Mouse (Mus musculus) cerebellum, adult 8-10 months (tissue): ENCODE measurements around the gene Syde2.

ENCODE experiments used
- DNase-seq: peaks from one replicate; pipeline ENCODE4 v3.0.0; 2022

Gene Syde2

GRCm38 (mm10) chr3:146013490-146013889 lies 25.8 kb downstream of the Syde2 start:
- no peak for DNase-seq

DNA sequence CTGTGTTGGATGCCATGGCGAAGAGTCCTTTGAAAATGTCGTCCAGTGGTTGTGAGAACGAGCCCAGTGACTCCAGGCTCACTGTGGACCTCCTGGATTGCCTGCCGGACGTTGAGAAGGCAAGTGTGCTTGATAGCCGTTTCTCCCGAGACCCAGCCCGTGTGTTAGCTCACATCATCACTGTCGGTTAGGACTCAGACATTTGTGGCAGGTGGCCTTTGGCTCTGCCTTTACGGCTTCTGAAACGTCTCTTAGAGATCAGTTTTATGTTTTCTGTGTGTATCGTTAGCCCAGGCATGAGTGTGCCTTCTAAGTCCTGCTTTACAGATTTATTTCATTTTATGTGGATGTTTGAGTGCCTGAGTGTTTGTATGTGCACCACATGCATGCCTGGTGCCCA lies 26.7 kb downstream of the Syde2 start:
- no peak for DNase-seq

GRCm38 (mm10) chr3:146016979-146017378 lies 29.3 kb downstream of the Syde2 start:
- DNase-seq: no peak

DNA sequence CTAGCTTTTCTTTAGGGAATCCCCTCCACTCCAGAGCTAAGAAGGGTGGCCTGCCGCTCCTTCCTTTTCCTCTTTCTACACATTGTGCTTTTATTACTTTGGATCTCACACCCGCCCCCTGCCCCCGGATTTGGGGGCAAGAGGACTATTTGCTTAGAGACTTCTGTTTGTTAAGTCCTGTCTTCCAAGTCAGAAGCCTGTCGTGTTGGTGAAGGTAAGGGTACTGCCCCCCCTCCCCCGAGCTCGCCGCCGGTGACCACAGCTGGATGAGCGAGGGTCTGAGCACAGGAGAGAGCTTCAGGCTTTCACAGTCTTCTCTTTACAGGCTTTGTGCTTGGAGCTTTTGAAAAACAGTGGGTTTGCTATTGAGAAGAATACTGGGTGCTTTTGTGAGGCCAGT lies 29.9 kb downstream of the Syde2 start:
- no peak for DNase-seq

DNA sequence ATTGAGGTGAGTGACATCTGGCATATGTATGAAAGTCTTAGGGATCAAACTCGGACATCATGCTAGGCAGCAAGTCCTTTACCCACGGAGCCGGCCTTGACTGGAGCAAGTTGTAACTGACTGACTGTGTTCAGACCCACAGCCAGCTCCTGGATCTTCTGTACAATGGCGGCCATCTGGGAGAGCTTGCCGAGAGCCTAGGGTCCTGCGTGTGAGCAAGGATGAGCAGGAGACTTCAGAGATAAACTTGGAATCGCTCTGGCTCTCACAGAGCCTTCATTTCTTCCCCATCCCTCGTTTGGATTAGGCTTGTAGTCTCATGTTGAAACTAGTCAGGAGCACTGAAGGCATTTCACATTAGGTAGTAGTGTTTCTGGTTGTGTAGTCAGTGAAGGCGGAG lies 34.6 kb downstream of the Syde2 start:
- DNase-seq: no peak

- no peak for DNase-seq
These were observed 37.1 kb downstream of the Syde2 start for GRCm38 (mm10) chr3:146024746-146025145.

DNA sequence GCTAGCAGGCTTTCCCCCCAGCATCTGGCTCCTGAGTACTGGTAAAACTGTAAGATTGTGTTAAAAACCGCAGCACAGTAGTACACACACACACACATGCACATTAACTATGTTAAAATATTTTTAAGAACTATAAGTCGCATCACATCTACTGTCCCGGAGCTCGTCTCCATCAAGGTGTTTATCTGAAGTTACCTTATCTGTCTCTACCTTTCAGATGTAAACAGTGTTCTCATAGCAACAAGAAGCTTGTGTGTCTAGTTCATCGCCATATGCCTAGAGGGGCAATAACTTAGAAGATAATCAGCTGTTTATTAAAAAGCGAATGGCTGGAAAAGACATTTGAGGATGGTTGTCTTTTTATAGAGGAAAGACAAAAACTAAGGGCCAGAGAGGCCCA lies 37.8 kb downstream of the Syde2 start:
- DNase-seq: no peak

DNA sequence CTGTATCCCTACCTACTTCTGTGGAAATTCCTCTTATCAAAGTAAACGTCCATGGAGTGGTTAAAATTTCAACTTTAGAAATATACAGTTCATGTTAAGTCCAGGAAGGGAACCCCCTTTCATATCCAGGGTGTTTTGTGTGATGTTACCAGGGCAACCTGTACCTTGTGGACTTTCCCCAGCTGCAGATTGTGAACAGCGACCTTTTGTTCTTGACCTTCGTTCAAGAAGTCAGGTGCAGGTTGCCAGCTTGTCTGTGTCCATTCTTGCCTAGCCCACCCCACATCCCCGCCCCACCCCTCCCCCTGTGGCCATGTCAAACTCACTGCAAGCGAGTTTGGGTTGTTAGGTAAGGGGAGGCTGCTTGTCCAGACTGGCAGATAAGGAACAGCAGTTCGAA lies 39.4 kb downstream of the Syde2 start:
- no peak for DNase-seq

GRCm38 (mm10) chr3:146028406-146028805 lies 40.7 kb downstream of the Syde2 start:
- no peak for DNase-seq

- DNase-seq: no peak
These were observed 41.6 kb downstream of the Syde2 start for GRCm38 (mm10) chr3:146029234-146029633.

GRCm38 (mm10) chr3:146030255-146030836 lies 42.7 kb downstream of the Syde2 start:
- no peak for DNase-seq

GRCm38 (mm10) chr3:146032976-146033375 lies 45.3 kb downstream of the Syde2 start:
- DNase-seq: no peak

DNA sequence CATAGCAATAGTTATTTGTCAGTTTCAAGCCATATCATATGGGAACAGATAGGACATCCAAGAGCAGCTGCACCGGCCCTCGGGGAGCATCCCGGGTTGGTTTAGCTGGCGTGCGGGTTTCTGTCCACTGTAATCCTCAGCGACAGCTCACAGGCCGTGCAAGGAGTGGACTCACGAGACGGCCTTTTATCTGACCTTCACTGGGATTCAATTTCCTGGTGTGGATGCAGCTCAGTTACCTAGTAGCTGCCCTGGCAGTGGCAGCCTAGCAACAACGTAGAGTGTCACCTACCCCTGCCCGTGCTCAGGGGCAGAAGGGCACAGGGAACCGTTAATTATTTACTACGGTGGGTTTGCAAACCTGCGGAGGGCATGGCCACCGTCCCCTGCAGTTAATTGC lies 50.2 kb downstream of the Syde2 start:
- no peak for DNase-seq

- no peak for DNase-seq
These were observed 51.6 kb downstream of the Syde2 start for GRCm38 (mm10) chr3:146039132-146039903.

GRCm38 (mm10) chr3:146041382-146041781 lies 53.7 kb downstream of the Syde2 start:
- DNase-seq: no peak

DNA sequence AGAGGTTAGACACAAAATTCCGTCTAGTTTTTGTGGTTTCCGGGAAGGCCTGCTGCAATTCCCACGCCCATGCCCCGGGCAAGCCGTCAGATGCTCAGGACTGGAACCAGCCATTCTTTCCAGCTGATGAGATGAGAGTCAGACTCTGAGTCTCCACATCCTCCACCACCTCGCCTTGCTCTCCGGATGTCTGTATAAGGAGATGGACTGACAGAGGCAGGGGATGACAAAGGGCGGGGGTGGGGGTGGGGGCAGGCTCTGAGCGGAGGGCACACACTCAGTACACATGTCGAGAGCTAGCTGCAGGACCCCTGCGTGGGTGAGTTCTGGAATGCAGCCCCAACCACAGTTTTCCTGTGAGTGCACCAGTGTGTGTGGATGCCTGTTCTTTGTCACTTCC lies 57.3 kb downstream of the Syde2 start:
- DNase-seq: no peak

GRCm38 (mm10) chr3:146046076-146046475 lies 58.4 kb downstream of the Syde2 start:
- DNase-seq: no peak

- DNase-seq: no peak
These were observed 60.1 kb downstream of the Syde2 start for GRCm38 (mm10) chr3:146047704-146048207.

DNA sequence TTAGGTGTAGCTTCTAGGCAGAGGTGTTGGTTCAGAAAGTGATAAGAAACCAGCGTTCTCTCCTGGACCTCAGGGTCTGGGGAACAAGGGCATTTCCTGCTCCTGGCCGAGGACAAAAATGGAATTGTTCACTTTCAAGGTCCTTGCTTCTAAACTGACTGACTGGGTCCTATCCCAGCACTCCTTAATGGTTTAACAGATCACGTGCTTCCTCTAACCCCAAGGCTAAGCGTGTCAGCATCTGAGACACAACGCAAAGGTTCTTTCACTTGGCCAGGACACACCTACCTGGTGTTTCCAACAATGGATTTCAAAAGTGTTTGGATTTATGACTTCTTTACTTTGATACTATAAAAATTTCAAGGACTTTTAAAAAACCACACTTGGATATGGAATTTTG lies 62.3 kb downstream of the Syde2 start:
- DNase-seq: no peak

- no peak for DNase-seq
These were observed 63.8 kb downstream of the Syde2 start for GRCm38 (mm10) chr3:146051277-146052007.

DNA sequence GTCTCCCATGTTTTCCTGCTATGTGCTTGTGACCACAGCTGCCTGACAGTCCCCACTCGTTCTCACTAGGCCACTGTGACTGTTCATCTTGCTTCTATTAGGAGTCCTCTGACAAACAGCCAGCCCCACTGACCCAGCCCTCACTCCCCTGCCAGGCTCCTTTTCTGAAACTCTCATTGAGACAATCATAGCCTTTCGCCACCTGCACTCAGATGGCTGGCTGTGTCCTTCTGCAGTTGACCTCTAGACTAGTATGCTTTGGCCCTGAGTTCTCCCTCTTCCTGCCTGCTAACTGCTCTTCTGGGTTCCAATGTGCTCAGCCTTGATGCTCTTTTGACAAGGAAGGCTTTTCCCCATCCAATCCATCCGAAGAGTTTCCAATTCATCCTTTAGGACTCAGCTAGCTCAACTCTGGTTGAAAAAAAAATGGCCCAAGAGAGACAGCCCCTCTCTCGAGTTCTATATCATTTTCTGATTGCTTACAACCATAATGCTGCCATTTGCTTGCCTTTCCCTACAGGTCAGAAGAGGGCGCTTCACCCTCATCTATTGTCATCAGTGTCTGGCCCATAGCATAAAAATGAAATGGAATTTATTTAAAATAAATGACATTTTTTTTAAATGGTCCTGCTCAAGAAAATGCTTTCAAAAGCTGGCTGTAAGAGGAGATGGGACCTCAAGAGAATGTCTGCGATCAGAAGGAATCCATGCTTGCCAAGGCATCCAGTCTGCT lies 65.6 kb downstream of the Syde2 start:
- DNase-seq: no peak

DNA sequence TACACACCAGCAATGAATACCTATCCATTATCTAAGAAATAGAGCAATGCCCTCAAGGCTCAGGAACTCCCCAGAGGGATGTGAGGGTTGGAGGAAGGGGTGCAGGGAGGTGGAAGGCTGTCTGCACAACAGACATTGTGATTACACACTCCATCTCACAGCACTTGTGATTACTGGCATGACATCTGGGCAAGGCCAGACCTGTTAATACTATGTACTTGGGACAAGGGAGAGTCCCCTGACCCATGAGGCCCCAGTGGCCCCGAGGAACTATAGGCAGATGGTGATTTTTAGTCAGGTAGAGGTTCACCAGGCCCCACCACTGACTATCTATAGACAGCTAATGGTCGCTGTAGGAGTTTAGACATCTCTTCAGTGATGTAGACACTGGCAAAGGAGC lies 66.2 kb downstream of the Syde2 start:
- DNase-seq: no peak

DNA sequence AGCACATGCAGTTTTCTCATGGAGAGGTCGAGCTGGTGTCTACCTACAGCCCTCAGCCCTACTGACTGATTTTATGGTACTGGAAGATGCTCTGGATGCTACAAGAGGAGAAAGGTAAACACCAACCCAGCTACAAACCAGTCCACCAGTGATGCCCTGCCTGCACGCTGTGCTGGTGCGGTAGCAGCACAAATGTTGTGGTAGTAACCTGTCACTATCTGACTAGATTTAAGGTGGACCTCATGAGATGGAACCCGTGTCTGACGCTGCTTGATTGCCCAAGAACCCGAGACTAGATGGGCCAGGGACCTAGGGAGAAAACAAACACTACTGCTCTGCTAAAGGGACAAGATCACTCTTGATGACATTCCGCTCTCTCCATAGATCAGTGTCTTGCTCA lies 69.5 kb downstream of the Syde2 start:
- DNase-seq: no peak
